Mouse (Mus musculus) kidney, postnatal 25 days (tissue): ENCODE data around the gene Tnpo3.
A peak's percentile ranks its signal among the peaks of the same experiment; 100 is the strongest.

ENCODE experiments used
- DNase-seq, 2 experiments: peaks; one replicate each; pipeline ENCODE4 v3.0.0; 2021; ENCODE audit warnings: mixed read lengths in 2 of 2

Gene Tnpo3

DNA sequence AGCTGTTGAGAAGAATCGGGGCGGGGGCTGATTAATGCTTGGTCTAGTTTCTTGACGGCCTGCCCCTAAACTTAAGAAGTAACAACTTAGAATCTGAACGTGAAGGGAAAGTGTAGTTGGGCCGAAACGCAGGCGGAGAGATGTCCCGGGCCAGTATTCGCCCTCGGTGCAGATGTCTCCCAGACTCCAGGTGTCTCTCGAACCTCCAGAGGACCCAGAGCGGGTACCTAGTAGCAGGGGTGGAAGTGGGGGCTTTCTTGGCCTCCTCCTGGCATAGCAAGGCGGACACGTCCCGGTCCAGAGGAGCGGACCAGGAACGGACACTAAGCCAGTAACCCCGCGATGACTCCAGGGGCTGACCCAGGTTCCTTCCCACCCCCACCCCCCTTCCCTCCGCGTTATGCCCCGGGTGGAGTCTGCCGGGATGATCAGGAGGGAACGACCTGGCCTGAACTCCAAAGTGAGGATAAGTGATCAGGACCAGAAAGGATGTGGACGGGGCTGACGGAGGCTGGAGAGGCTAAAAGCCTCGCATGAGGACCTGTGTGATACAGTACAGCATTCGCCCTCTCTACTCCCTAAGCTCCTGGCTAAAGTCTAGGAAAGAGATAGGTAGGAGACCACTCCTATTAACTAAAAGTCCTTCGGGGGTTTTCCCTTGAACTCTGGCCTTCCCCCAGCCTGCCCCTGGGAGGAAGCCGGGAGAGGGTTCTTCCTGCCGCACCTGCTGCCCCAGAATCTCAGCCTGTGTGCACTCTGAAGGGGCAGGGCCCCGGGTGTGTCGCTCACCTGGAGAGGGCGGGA lies 82.1 kb downstream of the Tnpo3 start:
- no peak for DNase-seq

DNA sequence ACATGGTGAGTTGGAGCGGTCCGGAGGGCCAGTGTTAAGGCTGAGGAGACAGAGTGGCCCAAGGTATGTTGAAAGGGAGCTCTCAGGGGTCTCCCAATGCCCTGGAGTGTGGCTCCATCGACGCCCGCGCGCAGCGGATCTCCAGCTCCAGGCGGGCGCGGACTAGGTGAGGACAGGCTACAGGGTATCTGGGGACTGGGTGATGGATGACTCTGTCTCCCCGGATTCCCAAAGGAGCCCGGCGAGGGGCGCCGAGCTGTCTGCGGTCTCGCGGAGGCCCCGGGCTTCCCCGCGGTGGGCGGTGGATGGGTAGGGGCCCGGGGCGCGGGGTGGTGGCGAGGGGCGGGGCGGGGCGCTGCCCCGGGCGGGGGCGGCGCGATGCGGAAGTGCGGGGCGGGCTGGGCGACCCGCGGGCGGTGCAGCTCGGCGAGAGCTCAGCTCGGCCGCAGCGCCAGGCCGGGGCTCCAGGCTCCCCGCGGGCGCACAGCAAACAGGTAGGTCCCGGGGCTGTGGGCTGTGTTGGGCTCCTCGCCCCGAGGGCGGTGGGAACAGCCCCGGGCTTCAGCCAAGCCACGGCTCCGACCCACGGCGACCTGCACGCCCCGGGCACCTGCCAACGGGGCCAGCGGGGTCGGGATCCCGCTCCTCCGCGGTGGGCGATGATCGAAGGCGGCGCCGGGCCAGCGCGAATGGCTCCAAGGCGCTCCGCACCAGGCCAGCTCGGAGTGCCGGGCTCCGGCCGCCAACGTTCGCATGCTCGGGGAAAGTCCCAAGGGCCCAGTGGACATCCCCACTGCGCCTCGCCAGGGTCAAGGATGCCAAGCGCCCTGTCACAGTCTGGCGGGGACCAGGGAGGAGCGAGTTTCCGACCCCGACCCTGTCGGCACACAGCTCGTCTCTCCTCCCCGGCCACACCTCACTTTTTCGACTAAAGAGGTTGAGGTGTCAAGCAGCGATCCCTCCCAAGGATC lies 83.1 kb downstream of the Tnpo3 start, which contains the start of gene Irf5:
Gene Irf5, plus strand, starts transcription at position 345 of the 971 bp plus-strand sequence.
- DNase-seq, result peak; percentile 32 to 61

DNA sequence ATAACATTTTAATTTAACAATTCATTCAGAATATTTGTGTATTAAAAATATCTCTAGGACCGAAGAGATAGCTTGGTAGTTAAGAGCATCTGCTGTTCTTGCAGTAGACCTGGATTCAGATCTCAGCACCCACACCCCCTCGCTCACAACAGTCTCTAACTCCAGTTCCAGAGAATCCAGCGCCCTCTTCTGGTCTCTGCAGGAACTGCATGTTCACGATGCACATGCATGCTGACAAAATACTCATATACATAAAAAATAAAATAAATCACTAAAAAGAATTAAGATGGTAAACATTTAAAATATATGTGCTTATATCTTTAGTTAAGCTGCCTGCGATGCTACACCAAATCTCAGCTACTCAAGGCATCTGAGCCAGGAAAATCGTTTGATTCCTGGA lies 84.4 kb downstream of the Tnpo3 start:
- DNase-seq, result peak in 1 of 2 experiments; percentile 32

DNA sequence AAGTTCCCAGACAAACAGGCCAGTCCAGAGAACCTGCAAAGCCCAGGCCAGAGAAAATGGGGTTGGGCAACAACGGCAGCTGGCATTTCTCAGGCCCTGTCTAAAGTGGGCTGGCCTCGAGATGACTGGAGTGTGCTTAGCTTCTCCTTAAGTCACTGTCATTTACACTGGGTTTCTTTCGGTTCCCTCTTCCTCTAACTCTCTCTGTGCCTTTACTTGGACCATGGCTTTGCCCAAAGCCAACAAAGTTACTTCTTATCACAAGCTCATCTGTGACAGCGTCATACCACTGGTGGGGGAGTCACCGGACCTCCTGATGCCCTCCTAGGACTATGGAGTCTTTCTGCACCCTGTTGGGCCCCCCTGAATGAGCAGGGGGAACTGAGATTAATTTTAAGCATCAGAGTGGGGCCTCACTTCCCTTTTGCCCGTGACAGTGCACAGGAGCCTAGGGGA lies 85.6 kb downstream of the Tnpo3 start:
- no peak for DNase-seq

DNA sequence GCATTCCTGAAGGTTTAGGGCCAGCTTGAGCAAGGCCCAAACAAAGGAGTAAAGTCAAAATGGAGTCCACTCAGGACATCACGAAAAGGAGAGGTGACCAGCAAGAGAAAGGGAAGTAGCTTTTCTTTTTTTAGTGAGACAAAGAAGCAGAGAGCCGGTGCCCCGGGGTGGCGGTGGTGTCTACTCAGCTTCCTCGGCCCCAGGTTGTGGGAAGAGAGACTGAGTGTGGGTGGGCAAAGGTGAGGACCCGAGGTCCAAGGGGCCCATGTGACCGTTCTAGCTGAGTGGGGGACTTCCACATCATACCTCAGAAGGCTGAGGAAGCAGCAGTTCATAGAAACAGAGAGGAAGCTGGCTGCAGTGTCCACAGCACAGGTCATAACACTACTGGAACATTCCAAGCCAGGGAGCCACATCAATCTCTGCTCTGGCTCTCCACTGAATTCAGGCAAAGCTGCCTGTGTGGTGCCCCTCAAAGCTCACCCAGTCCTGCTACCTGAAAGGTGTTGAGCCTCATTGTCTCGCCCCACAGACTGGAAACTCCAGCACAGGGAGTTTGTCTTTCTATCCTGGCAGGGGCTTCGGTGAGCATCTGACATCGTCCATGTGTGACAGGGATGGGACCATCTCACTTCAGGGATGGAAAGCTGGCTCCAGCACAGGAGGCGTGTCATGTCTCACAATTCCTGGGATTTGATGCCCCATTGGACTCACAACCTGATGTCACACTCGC lies 86.2 kb downstream of the Tnpo3 start:
- no peak for DNase-seq

DNA sequence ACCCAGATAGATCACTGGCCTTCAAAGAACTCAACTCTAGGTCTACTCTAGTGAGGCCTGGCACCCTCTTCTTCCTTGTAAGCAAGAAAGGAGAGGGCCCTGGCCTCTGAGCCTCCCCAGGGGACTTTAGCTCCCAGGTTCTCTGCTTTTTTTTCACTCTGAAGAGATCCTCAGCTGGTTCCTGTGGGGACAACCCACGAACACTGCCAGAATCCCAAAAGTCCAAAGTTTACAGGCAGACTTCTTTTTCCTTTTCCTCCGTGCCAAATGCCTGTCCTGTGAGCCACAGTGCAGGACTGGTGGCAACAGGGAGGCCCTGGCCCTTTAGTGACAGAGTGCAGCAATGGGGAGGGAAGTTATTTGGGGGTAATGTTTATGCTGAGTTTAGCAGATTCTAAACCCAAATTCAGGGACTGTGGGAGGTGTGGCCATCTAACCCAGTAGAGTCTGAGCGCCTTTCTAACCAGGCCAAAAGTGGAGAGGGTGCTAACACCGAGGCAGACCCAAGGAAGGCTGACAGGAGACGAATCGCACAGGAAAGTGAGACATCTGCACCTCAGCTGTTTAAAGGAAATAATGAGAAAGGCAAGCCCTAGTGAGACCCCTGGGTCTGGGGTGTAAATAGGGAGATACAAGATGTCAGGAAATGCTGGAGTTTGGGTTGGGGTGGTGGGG lies 86.9 kb downstream of the Tnpo3 start:
- DNase-seq, result peak; percentile 30 to 71

DNA sequence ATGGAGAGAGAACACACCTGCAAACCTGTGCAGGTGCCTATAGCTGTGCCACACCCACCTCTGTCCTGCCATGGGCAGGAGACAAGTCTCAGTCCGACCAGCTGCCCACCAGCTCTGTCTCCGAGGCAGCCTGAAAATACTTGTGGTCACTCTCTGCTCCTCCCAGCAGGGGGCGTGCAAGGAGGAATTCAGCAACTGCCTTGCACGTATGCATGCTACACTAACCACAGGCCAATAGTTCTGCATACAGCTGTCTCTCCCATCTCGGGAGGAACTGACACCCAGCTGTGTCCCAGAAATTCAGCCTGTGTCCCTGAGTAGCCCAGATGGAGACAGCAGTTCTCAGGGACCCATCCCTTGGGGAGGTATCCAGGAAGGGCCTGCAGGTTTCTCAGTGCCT lies 92.5 kb downstream of the Tnpo3 start:
- peak; percentile 80 to 81 for DNase-seq

DNA sequence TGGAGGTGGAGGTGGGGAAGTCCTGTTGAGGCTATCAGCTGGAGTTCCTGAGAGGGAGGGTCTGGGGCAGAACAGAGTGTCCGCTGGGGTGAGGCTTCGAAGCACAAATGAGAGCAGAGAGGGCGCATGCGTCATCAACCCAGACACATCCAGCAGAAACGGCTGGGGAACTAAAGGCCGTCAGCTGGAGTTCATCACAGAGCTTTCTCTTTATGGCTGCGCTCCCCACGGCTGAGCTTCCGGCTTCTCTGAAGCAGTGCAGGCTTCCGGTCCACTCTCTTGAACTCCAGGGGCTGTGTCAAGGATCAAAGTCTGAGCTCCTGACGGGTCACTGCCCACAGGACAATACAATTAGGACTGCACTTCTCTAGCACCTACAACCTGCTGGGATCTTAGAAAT lies 96.4 kb downstream of the Tnpo3 start:
- DNase-seq, result peak; percentile 75 to 86

DNA sequence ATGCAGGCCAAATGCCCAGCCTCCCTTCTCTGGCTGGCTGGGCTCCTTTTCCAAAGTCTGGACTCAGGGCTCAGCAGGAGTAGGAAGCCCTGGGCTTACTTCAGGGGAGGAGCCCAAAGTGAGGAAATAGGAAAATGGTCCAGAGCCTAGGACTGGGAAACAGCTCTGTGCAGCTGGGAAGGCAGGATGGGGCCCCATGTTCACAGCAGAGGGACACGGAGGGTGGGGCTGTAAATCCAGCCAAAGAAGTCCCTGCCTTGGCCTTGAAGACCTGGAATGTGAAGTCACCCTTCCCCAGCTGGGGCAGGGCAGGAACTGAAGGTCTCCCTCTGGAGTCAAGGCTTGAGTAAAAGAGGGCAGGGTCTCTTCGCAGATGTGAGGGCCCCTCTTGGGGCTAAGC lies 100.6 kb downstream of the Tnpo3 start:
- no peak for DNase-seq

DNA sequence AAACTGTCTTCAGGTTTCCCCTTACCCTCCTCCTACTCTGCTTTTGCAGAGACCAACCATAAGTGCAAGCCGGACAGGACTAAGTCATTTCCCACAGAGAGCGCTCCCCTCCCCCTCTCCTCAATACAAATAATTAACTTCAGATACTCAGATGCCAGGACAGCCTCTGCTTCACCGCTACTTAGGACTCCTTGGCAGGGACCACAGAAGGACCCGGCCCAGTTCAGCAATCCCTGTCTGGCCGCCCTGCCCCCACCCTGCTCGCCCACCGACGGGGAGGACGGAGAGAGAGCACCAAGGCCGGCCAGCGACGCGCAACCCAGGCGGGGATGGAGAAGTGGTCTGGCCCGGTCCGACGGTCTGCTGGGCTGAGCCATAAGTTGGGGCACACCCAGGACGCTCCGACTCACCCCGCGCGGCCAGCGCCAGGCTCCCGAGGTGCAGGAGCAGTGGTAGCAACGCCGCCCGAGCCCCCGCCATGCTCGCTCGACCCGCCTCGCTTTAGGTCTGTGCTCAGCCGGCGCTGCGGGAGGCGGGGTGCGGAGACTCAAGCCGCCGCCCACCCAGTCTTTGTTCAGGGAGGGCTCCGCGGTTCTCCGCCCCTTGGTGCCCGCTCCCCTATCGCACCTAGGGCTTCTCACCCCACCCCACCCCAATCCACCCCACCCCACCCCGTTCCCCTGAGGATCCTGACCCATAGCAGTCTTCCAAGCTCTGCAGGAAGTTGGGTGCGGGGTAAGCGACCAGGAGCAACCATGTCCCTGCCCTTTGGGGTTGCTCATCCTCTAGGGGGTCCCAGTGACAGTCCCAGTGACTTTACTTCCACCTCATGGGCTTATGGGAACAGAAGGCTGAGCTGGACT lies 102.0 kb downstream of the Tnpo3 start, which contains the start of gene Kcp:
Gene Kcp, minus strand, starts transcription at position 506 of the 863 bp plus-strand sequence.
- DNase-seq, result peak; percentile 73 to 76

DNA sequence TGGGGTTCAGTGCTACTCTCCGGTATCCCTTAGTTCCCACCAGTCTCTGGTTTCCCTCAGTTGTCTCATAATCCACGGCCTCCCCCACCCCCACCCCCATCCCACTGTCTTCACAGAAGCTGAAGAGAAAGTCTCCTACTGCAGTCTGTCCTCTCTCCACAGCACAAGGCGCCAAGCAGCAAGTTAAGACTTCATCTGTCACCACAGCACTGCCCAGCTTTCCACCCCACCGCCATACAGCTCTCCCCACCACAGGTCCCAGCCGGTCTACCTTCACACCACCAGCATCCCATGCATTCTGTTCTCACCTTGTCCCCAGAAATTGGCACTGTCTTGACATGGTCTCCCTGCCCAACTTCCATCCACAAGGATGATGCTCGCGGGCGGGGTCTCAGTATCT lies 102.9 kb downstream of the Tnpo3 start:
- no peak for DNase-seq

DNA sequence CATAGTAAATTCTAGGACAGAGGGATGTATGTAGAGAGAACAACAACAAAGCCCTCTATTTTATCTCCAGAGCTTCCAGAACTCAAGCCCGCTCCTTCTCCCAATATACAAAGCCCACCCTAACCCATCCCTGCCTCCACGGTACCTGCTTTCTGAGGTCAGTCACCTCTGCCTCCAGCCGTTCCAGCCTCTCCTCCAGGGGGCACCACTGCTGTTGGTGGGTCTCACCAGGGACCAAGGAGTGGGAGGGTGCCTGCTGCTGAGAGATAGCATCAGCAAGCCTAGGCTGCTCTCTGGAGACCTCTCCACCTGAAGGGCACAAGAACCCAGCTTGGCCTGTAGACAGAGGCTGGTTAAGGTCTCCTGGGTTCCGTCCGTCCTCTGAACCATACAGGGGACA lies 104.2 kb downstream of the Tnpo3 start:
- DNase-seq, result no peak

DNA sequence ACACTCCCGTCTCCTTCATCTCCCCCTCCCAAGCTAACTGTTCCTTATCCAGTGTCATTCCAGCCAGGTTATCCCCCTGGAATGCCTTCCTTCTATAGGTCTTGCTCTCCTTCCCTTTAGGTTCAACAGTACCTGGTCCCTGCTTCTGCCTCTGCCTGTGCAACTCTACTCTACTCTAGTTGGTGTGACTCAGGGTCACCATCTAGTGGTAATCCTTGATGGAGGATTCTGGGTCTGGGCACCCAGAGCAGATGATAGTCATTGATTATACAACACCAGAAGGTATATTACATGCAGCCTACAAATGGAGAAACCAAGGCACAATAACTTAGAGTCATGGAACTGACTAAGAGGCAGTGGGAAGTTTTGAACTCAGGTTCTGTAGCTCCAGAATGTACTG lies 108.1 kb downstream of the Tnpo3 start:
- peak in 1 of 2 experiments; percentile 22 for DNase-seq

DNA sequence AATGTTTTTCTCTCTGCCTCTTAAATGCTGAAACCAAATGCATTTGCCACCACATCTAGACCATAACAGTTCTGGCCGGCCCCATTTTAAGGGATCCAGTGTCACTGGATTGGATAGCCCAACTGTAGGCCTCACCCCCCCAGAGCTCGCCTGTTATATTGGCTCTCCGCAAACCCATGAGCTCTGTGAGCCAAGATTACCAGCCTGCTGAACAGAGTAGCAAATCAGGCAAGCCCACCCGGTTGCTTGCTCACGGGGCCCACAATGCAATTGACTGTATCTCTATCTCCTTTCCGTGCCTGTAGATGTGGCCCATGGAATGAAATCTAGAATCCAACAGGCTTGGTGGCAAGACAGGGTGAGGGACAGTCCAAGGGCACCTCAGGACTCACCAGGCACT lies 108.9 kb downstream of the Tnpo3 start:
- DNase-seq, result no peak

DNA sequence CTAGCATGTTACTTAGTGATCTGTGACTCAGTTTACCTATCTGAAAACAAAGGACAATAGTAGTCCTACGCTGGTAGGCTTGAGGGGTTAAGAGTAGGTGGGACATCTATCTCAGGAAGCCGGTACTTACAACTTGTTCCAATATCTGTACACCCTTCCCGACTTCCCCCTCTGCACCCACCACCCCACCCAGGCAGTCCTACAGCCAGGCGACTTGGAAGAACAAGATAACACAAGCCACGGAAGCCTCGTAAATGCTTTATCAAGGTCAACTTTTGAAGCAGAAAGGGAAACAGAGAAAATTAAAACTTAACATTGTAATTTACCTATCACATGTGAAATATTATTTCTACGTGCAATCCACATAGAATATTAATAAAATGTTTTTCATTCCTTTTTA lies 109.5 kb downstream of the Tnpo3 start:
- no peak for DNase-seq

DNA sequence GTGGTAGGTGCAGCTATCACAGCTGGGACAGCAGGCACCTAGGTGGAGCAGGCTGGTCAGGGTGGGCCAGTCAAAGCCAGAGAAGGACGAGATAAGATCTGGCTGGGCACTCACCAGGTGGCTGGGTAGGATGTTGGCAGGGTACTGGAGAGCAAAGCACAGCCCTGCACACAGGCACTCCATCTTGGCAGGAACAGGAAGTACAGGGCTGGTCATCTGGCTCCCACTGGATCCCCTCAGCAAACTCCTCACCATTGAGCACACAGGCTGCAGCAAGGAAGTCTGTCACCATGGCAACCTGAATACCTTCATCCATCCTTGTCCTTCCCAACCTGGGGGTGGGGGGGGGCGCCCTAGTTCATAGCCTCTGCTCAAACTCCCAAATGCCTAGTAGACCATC lies 111.9 kb downstream of the Tnpo3 start:
- no peak for DNase-seq

DNA sequence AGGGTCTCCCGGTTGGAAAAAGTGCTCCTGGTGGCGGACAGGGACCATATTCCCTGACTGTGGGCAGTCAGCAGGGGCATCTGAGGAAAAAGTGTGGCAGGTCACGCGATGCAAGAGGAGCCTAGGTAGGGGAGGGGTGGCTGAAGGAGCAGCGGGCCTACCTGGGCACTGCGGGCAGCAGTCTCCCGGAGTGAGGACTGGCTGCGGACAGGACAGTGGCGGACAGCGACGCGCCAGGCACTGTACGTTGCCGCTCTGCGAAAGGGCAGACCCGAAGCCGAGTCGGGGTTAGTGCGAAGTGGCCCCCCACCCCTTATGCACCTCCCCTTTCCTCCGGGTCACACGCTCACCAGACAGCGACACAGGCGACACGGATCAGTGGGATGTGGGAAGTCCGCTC lies 113.4 kb downstream of the Tnpo3 start:
- no peak for DNase-seq

DNA sequence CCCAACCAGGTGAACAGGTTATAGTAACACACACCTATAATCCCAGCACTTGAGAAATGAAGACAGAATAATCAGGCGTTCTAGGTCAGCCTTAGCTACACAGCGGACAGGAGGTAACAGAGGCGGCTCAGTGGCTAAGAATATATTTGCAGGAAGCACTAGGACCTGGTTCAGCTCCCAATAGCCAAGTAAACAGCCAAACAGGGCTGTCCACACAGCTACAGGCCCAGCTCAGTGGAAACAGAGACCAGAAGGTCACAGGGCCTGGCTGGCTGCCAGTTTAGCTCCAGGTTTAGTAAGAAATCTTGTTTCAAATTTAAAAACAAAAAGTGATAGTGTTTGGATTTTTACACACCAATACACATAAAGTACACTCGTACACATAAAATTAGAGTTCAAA lies 115.6 kb downstream of the Tnpo3 start:
- DNase-seq, result peak; percentile 71 to 72
